Mouse (Mus musculus): ENCODE measurements around the gene Gdpd3.

DNA sequence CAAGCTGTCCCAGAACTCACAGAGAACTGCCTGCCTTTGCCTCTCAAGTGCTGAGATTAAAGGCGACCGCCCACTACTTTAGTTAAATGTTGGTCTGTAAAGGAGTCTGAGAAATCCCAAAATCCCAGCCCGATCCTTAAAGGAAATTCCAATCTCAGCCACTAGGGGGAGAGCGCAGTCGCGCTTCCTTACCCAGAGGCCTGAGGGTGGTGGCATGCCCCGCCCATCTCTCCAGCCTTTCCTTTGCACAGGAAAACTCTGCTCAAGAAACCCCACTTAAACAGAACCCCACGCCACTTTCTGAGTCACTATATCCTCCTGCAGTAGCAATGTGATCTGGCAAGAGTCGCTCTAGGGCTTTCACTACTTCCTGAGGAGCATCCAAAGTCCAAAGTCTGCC, 11.3 kb upstream of the Gdpd3 start:
- TF ChIP-seq CTCF (IDR thresholded peaks at IDR 0.05; ENCODE audit: insufficient read depth, low read length) (peak; percentile 85), POLR2A (IDR thresholded peaks at IDR 0.05; ENCODE audit: borderline replicate concordance, extremely low read depth, low read depth, low read length) (no peak)

Data from lung, adult 2 months (tissue).